Mouse (Mus musculus): ENCODE data around the gene Fhit. TPM values are rescaled to one million over a fixed set of nuclear protein-coding genes. Genes with fewer than 3 reads are reported as not detected.

Gene Fhit
- total RNA-seq, 2 experiments from 2014 or later: 0.62 to 10.4 TPM

- no peak for ATAC-seq (replicated peaks; ENCODE audit: poor library complexity, severe bottlenecking)
Measured at GRCm38 (mm10) chr14:10205699-10206098, 956.1 kb downstream of the Fhit start.

GRCm38 (mm10) chr14:10205290-10205689, 956.5 kb downstream of the Fhit start:
- no peak for ATAC-seq (replicated peaks; ENCODE audit: poor library complexity, severe bottlenecking)

GRCm38 (mm10) chr14:10194130-10194529, 967.7 kb downstream of the Fhit start:
- no peak for ATAC-seq (replicated peaks; ENCODE audit: poor library complexity, severe bottlenecking)

GRCm38 (mm10) chr14:10171761-10172160, 990.1 kb downstream of the Fhit start:
- ATAC-seq (replicated peaks; ENCODE audit: poor library complexity, severe bottlenecking): no peak

- no peak for ATAC-seq (replicated peaks; ENCODE audit: poor library complexity, severe bottlenecking)
Measured at GRCm38 (mm10) chr14:10166641-10167429, 995.0 kb downstream of the Fhit start.

- ATAC-seq (replicated peaks; ENCODE audit: poor library complexity, severe bottlenecking): no peak
Measured at GRCm38 (mm10) chr14:10149872-10150271, 1012.0 kb downstream of the Fhit start.

- ATAC-seq (replicated peaks; ENCODE audit: poor library complexity, severe bottlenecking): peak; percentile 99
Measured at GRCm38 (mm10) chr14:10139311-10139710, 1022.5 kb downstream of the Fhit start.

GRCm38 (mm10) chr14:10133873-10134272, 1028.0 kb downstream of the Fhit start:
- peak; percentile 95 for ATAC-seq (replicated peaks; ENCODE audit: poor library complexity, severe bottlenecking)

- ATAC-seq (replicated peaks; ENCODE audit: poor library complexity, severe bottlenecking): peak; percentile 68
Measured at GRCm38 (mm10) chr14:10129675-10130074, 1032.2 kb downstream of the Fhit start.

GRCm38 (mm10) chr14:10129088-10129487, 1032.7 kb downstream of the Fhit start:
- no peak for ATAC-seq (replicated peaks; ENCODE audit: poor library complexity, severe bottlenecking)

- ATAC-seq (replicated peaks; ENCODE audit: poor library complexity, severe bottlenecking): no peak
Measured at GRCm38 (mm10) chr14:10126536-10126935, 1035.3 kb downstream of the Fhit start.

GRCm38 (mm10) chr14:10122176-10122575, 1039.7 kb downstream of the Fhit start:
- ATAC-seq (replicated peaks; ENCODE audit: poor library complexity, severe bottlenecking): no peak

GRCm38 (mm10) chr14:10096236-10096635, 1065.6 kb downstream of the Fhit start:
- ATAC-seq (replicated peaks; ENCODE audit: poor library complexity, severe bottlenecking): no peak

GRCm38 (mm10) chr14:10079062-10079461, 1082.8 kb downstream of the Fhit start:
- no peak for ATAC-seq (replicated peaks; ENCODE audit: poor library complexity, severe bottlenecking)

GRCm38 (mm10) chr14:10049947-10050346, 1111.9 kb downstream of the Fhit start:
- ATAC-seq (replicated peaks; ENCODE audit: poor library complexity, severe bottlenecking): no peak

GRCm38 (mm10) chr14:10047123-10047783, 1114.6 kb downstream of the Fhit start:
- no peak for ATAC-seq (replicated peaks; ENCODE audit: poor library complexity, severe bottlenecking)

GRCm38 (mm10) chr14:10046336-10047122, 1115.3 kb downstream of the Fhit start:
- ATAC-seq (replicated peaks; ENCODE audit: poor library complexity, severe bottlenecking): no peak

- no peak for ATAC-seq (replicated peaks; ENCODE audit: poor library complexity, severe bottlenecking)
Measured at GRCm38 (mm10) chr14:10038021-10038420, 1123.8 kb downstream of the Fhit start.

- no peak for ATAC-seq (replicated peaks; ENCODE audit: poor library complexity, severe bottlenecking)
Measured at GRCm38 (mm10) chr14:10036685-10037215, 1125.1 kb downstream of the Fhit start.

- ATAC-seq (replicated peaks; ENCODE audit: poor library complexity, severe bottlenecking): no peak
Measured at GRCm38 (mm10) chr14:10035682-10036081, 1126.2 kb downstream of the Fhit start.

- no peak for ATAC-seq (replicated peaks; ENCODE audit: poor library complexity, severe bottlenecking)
Measured at GRCm38 (mm10) chr14:10035270-10035669, 1126.6 kb downstream of the Fhit start.
